Mouse (Mus musculus): Measurements from ENCODE around the gene Gm11032. TPM values are rescaled to one million over a fixed set of nuclear protein-coding genes. Genes with fewer than 3 reads are reported as not detected.

The Gm11032 gene
- polyA plus RNA-seq, 1 experiment from 2014 or later: not detected

DNA sequence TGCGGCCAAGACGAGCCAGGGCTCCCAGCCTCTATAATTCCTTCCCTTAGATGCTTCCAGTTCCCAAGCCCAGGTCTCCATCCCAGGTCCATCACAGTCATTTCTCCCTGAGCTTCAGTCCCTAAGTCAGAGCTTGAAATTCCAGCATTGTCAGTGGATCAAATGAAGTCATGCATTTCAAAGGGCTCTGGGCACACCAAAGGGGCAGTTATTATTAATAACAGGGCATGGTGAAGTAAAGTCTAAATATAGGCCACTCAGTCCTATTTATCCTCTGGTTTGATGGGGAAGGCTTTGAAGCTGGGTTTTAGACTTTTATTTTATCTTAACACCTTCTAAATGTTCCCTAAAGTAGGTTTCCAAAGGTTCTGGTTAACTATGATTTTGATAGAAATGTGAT lies 8.0 kb upstream of the Gm11032 start:
- no peak overlapping the region for H3K27ac ChIP-seq (ENCODE audit: low read depth, low read length)
- H3K4me3 ChIP-seq (ENCODE audit: low read depth, low read length): no peak overlapping the region
- H3K4me1 ChIP-seq (replicated peaks; ENCODE audit: control insufficient read depth, insufficient read depth, low read length): no peaks in the 10 kb centered on the region
- H3K9ac ChIP-seq (ENCODE audit: low read length): no peak overlapping the region
- WGBS: 81% methylated on average over 2 of the region's 2 CpGs
- ATAC-seq (replicated peaks; ENCODE audit: low FRiP score) (no peak), DNase-seq (ENCODE audit: low spot score) (no peak)
- H3K9me3 ChIP-seq (ENCODE audit: control insufficient read depth, low read length): no peaks in the 10 kb centered on the region
- no peak overlapping the region for H3K4me2 ChIP-seq (ENCODE audit: low read depth, low read length, severe bottlenecking)
- no peaks in the 10 kb centered on the region; the same call in 1 of the 2 replicates for H3K27me3 ChIP-seq (ENCODE audit: control insufficient read depth, insufficient read depth, low read length)
- no peaks in the 10 kb centered on the region for H3K36me3 ChIP-seq (ENCODE audit: control insufficient read depth, insufficient read depth, low read length)

DNA sequence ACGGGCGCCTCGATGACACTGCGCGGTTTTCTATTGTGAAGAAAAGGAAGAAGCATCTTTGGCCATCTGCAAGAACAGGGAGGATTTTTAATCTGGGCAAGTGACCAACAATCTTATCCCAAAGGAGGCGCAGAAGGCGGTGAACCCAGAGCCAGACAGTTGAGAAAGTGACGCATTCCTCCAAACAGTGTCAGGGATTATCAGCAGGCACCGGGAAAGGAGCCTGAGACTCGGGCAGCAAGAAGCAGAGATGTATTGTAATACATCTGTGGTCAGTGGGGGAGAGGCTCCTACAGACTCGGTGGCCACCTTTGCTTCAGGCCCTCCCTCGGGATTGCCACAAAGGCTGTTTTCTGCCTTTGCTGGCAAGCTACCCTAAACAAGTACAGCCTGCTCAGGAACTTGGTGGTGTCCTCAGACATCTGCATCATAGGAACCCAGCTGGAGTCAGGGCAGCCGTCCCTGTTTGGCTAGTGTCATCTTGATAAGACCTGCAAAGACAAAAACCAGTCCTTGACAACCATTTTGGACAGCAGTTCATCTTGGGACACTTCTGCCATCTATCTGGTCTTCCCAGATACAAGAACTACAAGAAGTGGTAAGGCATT lies 738 bp downstream of the Gm11032 start:
- ATAC-seq (replicated peaks; ENCODE audit: low FRiP score) (no peak), DNase-seq (ENCODE audit: low spot score) (no peak)
- WGBS: 62% methylated on average over 13 of the region's 13 CpGs
- Histone ChIP-seq H3K4me1 (replicated peaks; ENCODE audit: control insufficient read depth, insufficient read depth, low read length) (no peaks in the 10 kb centered on the region), H3K27me3 (ENCODE audit: control insufficient read depth, insufficient read depth, low read length) (no peaks in the 10 kb centered on the region), H3K4me2 (ENCODE audit: low read depth, low read length, severe bottlenecking) (no peak overlapping the region), H3K27ac (ENCODE audit: low read depth, low read length) (no peak overlapping the region), H3K9me3 (ENCODE audit: control insufficient read depth, low read length) (no peaks in the 10 kb centered on the region), H3K4me3 (ENCODE audit: low read depth, low read length) (no peak overlapping the region), H3K36me3 (ENCODE audit: control insufficient read depth, insufficient read depth, low read length) (no peaks in the 10 kb centered on the region), H3K9ac (ENCODE audit: low read length) (no peak overlapping the region)

DNA sequence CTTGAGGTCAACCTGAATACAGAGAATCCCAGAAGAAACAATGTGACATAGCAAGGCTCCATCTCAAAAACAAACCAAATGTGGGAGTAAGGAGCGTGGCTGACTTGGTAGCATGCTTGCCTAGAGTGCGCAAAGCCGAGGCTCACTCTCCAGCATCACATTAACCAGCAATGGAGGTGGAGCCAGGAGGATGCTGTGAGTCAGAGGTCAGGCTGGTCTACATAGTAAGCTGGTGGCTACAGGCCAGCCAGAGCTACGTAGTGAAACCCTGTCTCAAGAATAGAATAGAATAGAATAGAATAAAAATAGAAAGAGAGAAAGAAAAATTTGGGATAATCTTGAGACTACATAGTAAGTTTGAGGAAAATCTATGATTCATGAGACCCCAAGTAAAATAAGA lies 2.0 kb downstream of the Gm11032 start:
- WGBS: 76% methylated on average over 4 of the region's 4 CpGs
- Histone ChIP-seq H3K27ac (ENCODE audit: low read depth, low read length) (no peak overlapping the region), H3K4me3 (ENCODE audit: low read depth, low read length) (no peak overlapping the region), H3K27me3 (ENCODE audit: control insufficient read depth, insufficient read depth, low read length) (no peaks in the 10 kb centered on the region), H3K9ac (ENCODE audit: low read length) (no peak overlapping the region), H3K36me3 (ENCODE audit: control insufficient read depth, insufficient read depth, low read length) (no peaks in the 10 kb centered on the region), H3K4me1 (replicated peaks; ENCODE audit: control insufficient read depth, insufficient read depth, low read length) (no peaks in the 10 kb centered on the region), H3K9me3 (ENCODE audit: control insufficient read depth, low read length) (no peaks in the 10 kb centered on the region), H3K4me2 (ENCODE audit: low read depth, low read length, severe bottlenecking) (no peak overlapping the region)
- DNase-seq (ENCODE audit: low spot score) (no peak), ATAC-seq (replicated peaks; ENCODE audit: low FRiP score) (no peak)

DNA sequence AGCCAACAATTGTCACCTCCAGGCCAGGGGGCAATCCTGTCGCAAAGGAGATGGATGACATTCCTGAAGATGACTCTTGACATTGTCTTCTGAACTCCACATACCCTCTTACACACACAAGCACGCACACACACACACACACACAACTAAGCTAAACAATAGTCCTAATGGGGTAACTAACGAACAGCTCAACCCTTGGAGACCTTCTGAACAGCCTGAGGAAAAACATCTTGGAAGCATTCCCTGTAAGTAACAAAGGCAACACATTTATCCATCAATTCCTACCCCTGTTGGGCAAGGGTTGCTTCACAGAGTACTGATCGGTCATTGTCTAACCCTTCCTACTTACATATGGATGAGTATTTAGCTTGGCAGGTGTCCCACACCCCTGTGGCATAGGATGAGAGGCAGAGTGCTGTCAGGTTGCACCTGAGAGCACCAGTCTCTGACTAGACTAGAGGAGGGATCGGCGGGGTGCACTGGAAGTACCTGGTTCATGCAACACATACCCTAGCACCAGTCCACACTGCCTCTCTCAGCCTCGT lies 2.6 kb downstream of the Gm11032 start:
- H3K36me3 ChIP-seq (ENCODE audit: control insufficient read depth, insufficient read depth, low read length): no peaks in the 10 kb centered on the region
- no peak for ATAC-seq (replicated peaks; ENCODE audit: low FRiP score)

DNA sequence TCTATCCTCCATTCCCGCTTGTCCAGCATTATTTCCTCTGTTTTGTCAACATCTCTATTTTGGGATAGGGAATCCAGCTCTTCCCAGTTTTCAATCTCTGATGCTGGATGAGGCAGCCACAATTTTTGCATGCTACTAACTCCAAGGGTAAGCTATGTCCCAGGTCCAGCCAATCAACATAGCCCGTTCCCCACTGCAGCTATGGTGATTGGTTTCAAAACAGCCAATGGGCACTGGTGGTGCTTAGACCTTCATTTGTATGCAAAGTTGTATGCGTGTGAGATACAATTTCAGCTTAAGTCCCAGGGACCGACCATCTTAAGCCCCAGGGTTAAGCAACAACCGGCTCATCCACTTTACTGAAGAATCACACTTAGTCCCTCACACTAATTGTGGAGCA lies 3.1 kb downstream of the Gm11032 start:
- Histone ChIP-seq H3K36me3 (ENCODE audit: control insufficient read depth, insufficient read depth, low read length) (no peaks in the 10 kb centered on the region), H3K9me3 (ENCODE audit: control insufficient read depth, low read length) (no peaks in the 10 kb centered on the region), H3K4me3 (ENCODE audit: low read depth, low read length) (no peak overlapping the region), H3K4me2 (ENCODE audit: low read depth, low read length, severe bottlenecking) (no peak overlapping the region), H3K4me1 (replicated peaks; ENCODE audit: control insufficient read depth, insufficient read depth, low read length) (no peaks in the 10 kb centered on the region), H3K27me3 (ENCODE audit: control insufficient read depth, insufficient read depth, low read length) (no peaks in the 10 kb centered on the region), H3K9ac (ENCODE audit: low read length) (no peak overlapping the region), H3K27ac (ENCODE audit: low read depth, low read length) (no peak overlapping the region)
- ATAC-seq (replicated peaks; ENCODE audit: low FRiP score) (no peak), DNase-seq (ENCODE audit: low spot score) (no peak)
- WGBS: 66% methylated on average over 5 of the region's 5 CpGs

More for the DNA sequence above, 2.6 kb downstream of the Gm11032 start:
- Histone ChIP-seq H3K4me3 (ENCODE audit: low read depth, low read length) (no peak overlapping the region), H3K9ac (ENCODE audit: low read length) (no peak overlapping the region), H3K27me3 (ENCODE audit: control insufficient read depth, insufficient read depth, low read length) (no peaks in the 10 kb centered on the region), H3K9me3 (ENCODE audit: control insufficient read depth, low read length) (no peaks in the 10 kb centered on the region), H3K4me2 (ENCODE audit: low read depth, low read length, severe bottlenecking) (no peak overlapping the region), H3K27ac (ENCODE audit: low read depth, low read length) (no peak overlapping the region), H3K4me1 (replicated peaks; ENCODE audit: control insufficient read depth, insufficient read depth, low read length) (no peaks in the 10 kb centered on the region)
- 82% methylated on average over 7 of the region's 7 CpGs for WGBS
- no peak for DNase-seq (ENCODE audit: low spot score)

DNA sequence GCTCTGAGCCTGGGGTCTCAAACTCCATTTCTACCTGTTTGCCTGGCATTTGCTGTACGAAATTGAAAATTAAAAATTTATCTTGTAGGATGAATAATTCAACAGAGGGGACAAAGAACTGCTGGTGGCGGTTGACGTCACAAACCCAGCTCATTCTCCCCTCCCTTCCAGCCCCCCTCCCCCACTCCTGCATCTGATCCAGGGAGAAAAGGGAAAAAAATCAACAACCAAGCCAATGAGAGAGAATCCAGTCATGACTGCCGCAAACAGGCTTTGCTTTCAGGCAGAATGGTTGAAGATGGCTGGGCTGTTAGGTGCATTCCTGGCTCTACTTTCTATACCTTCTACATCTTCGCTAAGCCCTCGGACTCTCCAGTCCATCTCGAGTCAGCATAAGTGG lies 6.1 kb downstream of the Gm11032 start:
- Histone ChIP-seq H3K9me3 (ENCODE audit: control insufficient read depth, low read length) (no peaks in the 10 kb centered on the region), H3K4me1 (replicated peaks; ENCODE audit: control insufficient read depth, insufficient read depth, low read length) (0 out of 2 replicates have a peak, but pooled peaks cover 2% of the 10 kb centered on the region), H3K36me3 (ENCODE audit: control insufficient read depth, insufficient read depth, low read length) (no peaks in the 10 kb centered on the region), H3K4me2 (ENCODE audit: low read depth, low read length, severe bottlenecking) (no peak overlapping the region), H3K9ac (ENCODE audit: low read length) (no peak overlapping the region), H3K27ac (ENCODE audit: low read depth, low read length) (no peak overlapping the region), H3K4me3 (ENCODE audit: low read depth, low read length) (no peak overlapping the region), H3K27me3 (ENCODE audit: control insufficient read depth, insufficient read depth, low read length) (no peaks in the 10 kb centered on the region)
- WGBS: 73% methylated on average over 7 of the region's 7 CpGs
- DNase-seq (ENCODE audit: low spot score) (no peak), ATAC-seq (replicated peaks; ENCODE audit: low FRiP score) (no peak)

DNA sequence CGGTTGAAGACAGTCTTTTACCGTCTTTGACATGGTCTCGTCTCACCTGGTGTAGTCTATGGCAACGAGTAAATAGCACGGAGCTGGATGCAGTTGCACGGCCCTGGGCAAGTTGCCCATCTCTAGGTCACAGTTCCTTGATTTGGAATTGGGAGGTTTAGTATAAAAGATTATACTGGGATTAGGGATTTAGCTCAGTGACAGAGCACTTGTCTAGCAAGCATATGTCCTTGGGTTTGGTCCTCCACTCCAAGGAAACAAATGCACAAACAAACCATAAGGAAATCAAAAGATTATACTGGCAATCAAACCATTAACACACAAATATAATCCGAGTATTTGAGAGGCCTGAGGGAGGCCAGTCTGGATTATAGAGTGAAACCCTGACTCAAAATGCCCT lies 7.8 kb downstream of the Gm11032 start:
- H3K9me3 ChIP-seq (ENCODE audit: control insufficient read depth, low read length): no peaks in the 10 kb centered on the region
- H3K36me3 ChIP-seq (ENCODE audit: control insufficient read depth, insufficient read depth, low read length): no peaks in the 10 kb centered on the region
- no peak overlapping the region for H3K27ac ChIP-seq (ENCODE audit: low read depth, low read length)
- H3K9ac ChIP-seq (ENCODE audit: low read length): no peak overlapping the region
- no peak for ATAC-seq (replicated peaks; ENCODE audit: low FRiP score)
- WGBS: 82% methylated on average over 7 of the region's 7 CpGs
- H3K4me3 ChIP-seq (ENCODE audit: low read depth, low read length): no peak overlapping the region
- DNase-seq (ENCODE audit: low spot score): no peak
- H3K4me2 ChIP-seq (ENCODE audit: low read depth, low read length, severe bottlenecking): no peak overlapping the region
- H3K27me3 ChIP-seq (ENCODE audit: control insufficient read depth, insufficient read depth, low read length): no peaks in the 10 kb centered on the region
- 0 out of 2 replicates have a peak, but pooled peaks cover 2% of the 10 kb centered on the region for H3K4me1 ChIP-seq (replicated peaks; ENCODE audit: control insufficient read depth, insufficient read depth, low read length)

DNA sequence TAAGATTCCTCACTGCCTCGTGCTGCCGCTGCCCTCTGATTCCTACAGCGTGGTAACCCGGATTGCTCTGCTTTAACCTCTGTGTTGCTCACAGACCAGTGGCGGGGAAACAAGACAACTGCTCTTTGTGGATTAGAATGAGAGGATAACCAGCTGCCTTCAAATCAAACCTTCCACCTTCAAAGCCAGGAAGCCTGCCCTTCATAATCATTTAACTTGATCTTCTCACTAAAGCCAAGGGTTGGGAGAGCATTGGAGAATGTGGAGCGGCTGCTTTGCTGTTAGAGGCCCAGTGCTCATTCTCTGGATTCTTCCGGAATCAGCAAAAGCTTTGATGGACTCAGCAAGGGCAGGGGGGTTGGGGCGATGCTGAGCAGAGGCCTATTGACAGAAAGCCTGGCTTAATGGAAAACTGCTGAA lies 10.0 kb downstream of the Gm11032 start:
- no peak for DNase-seq (ENCODE audit: low spot score)
- no peak for ATAC-seq (replicated peaks; ENCODE audit: low FRiP score)
- Histone ChIP-seq H3K4me1 (replicated peaks; ENCODE audit: control insufficient read depth, insufficient read depth, low read length) (0 out of 2 replicates have a peak, but pooled peaks cover 2% of the 10 kb centered on the region), H3K27me3 (ENCODE audit: control insufficient read depth, insufficient read depth, low read length) (no peaks in the 10 kb centered on the region), H3K4me3 (ENCODE audit: low read depth, low read length) (no peak overlapping the region), H3K4me2 (ENCODE audit: low read depth, low read length, severe bottlenecking) (no peak overlapping the region), H3K36me3 (ENCODE audit: control insufficient read depth, insufficient read depth, low read length) (no peaks in the 10 kb centered on the region), H3K9ac (ENCODE audit: low read length) (no peak overlapping the region), H3K27ac (ENCODE audit: low read depth, low read length) (0 out of 2 replicates have a peak overlapping the region, but pooled peaks have one; percentile 18), H3K9me3 (ENCODE audit: control insufficient read depth, low read length) (no peaks in the 10 kb centered on the region)
- 30% methylated on average over 8 of the region's 8 CpGs for WGBS

DNA sequence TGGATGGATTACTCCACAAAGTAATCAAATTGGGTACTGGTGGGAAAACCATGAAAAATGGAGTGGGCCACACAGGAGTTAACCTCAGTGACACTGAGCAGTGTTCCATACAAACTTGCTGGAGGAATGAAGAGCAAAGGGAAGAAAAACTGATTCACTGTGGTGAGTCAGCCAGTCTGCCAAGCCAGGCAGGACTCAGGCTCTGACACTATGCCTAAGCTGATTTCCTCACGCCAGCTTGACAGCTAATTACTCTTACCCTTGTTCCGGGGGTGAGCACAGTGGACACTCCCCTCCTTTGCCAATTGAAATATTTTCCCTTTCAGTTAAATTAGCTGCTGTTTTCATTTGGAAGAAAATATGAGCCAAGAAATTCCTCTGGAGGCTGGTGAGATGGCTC lies 13.6 kb downstream of the Gm11032 start:
- DNase-seq (ENCODE audit: low spot score): no peak

More for the DNA sequence above, 13.6 kb downstream of the Gm11032 start:
- no peaks in the 10 kb centered on the region for H3K27me3 ChIP-seq (ENCODE audit: control insufficient read depth, insufficient read depth, low read length)
- ATAC-seq (replicated peaks; ENCODE audit: low FRiP score): no peak
- H3K4me3 ChIP-seq (ENCODE audit: low read depth, low read length): no peak overlapping the region
- peaks cover 2% of the 10 kb centered on the region; the same call in 1 of the 2 replicates for H3K4me1 ChIP-seq (replicated peaks; ENCODE audit: control insufficient read depth, insufficient read depth, low read length)
- no peak overlapping the region for H3K9ac ChIP-seq (ENCODE audit: low read length)
- H3K36me3 ChIP-seq (ENCODE audit: control insufficient read depth, insufficient read depth, low read length): no peaks in the 10 kb centered on the region
- no peak overlapping the region for H3K4me2 ChIP-seq (ENCODE audit: low read depth, low read length, severe bottlenecking)
- H3K9me3 ChIP-seq (ENCODE audit: control insufficient read depth, low read length): no peaks in the 10 kb centered on the region
- no peak overlapping the region for H3K27ac ChIP-seq (ENCODE audit: low read depth, low read length)
- 68% methylated on average over 2 of the region's 2 CpGs for WGBS

Measured in forebrain, embryonic 11.5 days (tissue).